Mouse (Mus musculus) olfactory bulb, adult 2 months (tissue): ENCODE measurements at regions not wholly inside any gene's neighbourhood (a gene's known extent, or its start where the extent isn't known, plus 50 kb on each side); places are given as distances from the start of the nearest gene placed in this dataset.

Source experiments
- CTCF ChIP-seq: fragments of 200-500 bp; IDR thresholded peaks from 2 replicates; pipeline ENCODE4 v1.5.1; 2012; ENCODE audit warnings: low read depth, mild to moderate bottlenecking, low read length, moderate library complexity; ENCODE audit not compliant: insufficient read depth
- POLR2A ChIP-seq: fragments of 200-500 bp; IDR thresholded peaks from 2 replicates; pipeline ENCODE4 v1.6.1; 2012; ENCODE audit warnings: mild to moderate bottlenecking, low read depth, low read length, moderate library complexity; ENCODE audit not compliant: insufficient read depth

DNA sequence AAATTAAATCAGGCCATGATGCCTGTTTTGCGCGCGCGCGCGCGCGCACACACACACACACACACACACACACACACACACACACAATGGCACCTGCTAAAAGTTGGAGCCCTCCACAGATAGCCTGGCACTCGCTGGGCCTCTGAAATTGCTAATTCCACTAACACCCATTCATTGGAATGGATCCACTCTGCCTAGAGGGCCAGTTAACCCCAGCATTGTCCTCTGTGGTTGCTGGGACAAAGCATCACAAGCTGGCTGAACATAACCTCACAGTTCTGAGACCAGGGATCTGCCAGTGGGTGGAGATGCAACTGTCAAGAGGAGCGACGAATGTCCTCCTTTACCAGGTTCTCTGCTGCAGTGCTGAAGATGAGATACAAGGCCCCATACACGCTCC is 53.3 kb upstream of the Map4k3 start:
- TF ChIP-seq CTCF (no peak), POLR2A (no peak)
